Mouse (Mus musculus) neutrophil, adult 65 days (primary cell): ENCODE results near the gene Nfe2l3. TPM values are rescaled to one million over a fixed set of nuclear protein-coding genes. Genes with fewer than 3 reads are reported as not detected.

Source experiments
- total RNA-seq: library from RNA; stranded (reverse); gene quantifications from 2 replicates; pipeline ENCODE4 v1.2.4, GENCODE M21; 2023

The Nfe2l3 gene
- not detected in 2 replicates for total RNA-seq

DNA sequence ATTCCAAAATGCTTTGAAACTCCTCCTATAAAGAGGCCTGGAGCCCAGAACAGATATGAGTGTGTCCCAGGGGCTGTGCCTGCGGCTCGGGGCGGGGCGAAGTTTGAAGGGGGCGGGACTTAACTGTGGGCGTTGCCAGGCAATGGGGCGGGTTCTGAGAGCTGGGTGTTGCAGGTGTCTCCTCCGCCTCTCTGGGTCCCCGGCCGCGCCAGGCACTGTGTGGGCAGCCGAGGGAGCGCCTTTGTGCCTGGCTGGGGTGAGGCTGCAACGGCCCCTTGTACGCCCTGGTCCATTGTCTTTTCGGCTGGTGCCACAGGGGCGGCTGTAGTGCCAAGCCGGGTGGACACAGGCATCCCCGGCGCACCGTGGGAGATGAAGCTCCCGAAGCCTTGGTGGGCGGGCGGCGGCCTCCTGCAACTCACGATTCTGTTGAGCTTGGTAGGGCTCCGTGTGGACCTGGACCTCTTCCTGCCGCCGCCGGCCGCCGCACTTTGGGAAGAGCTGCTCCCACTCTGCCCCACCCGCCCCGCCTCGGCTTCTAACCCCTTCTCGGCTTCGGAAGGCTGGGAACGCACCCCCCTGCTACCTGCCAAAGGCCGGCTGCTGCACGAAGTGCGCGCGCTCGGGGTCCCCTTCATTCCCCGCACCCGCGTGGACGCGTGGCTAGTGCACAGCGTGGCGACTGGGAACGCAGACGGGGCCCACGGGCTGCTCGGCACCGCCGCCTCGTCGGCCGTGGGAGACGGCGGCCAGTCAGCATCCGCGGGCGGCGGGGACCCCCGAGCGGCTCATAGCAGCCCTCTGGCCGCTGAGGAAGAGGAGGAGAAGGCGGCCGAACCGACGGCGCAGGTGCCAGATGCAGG is at the start of gene Nfe2l3:
Nfe2l3 (plus strand) TSS at position 136 of the 863 bp plus-strand sequence.

GRCm38 (mm10) chr6:51469715-51470310 is 37.3 kb downstream of the Nfe2l3 start, which contains the start of gene Hnrnpa2b1:
TSS of gene Hnrnpa2b1 (minus strand) at chr6:51469894.

DNA sequence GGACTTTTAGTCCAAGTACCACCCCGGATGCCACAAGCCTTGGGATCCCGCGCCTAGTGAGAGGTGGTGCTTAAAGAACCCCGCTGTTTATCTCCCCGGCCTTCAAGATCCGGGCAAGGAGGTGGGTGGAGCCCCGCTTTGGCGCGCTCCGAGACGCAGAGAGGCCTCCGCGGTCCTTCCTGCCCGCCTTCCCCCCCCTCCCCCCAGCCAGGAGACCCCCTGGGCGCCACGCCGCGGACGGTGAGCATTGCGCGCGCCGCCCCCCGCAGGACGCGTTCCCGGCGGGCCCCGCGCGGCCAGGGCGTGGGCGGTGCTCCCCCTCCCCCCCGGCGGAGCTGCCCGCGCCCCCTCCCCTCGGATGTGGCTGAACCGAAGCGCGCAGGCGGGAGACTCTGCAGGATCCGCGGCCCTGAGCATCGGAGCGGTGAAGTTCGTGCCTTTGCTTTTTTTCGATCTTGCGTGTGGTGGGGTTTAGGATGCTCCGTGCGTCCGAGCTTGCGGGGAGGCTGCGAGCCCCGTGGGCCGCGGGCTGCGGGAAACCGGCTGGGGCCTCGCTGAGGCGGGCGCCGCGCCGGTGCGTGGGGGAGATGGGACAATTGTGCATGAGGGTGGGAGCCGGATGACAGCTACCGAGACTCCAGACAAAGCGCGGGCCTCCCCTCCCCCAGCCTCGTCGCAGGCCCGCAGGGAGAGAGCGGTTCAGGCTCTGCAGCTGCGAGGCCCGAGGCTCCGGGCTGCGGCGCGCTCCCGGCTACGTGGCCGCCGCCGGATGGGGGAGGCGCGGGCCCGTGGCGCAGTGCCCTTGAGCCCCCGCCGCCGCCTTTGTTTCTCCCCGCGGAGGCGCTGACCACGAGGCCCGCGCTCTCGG is 38.1 kb downstream of the Nfe2l3 start, which contains the start of gene Cbx3:
Cbx3 (plus strand) TSS at position 50 of the 868 bp plus-strand sequence.

Other genes starting within 250 kb of the Nfe2l3 start
- 490 and 639 TPM in 2 replicates for gene Hnrnpa2b1, start 37.2 kb downstream of the Nfe2l3 start, total RNA-seq
- 62.2 and 71.7 TPM in 2 replicates for gene Cbx3, start 37.7 kb downstream of the Nfe2l3 start, total RNA-seq
- gene Snx10, start 91.2 kb downstream of the Nfe2l3 start, total RNA-seq, result 62.6 and 80.1 TPM in 2 replicates